Mouse (Mus musculus) midbrain, embryonic 16.5 days (tissue): Measurements from ENCODE around the gene Psmc3. TPM values are rescaled to one million over a fixed set of nuclear protein-coding genes. Genes with fewer than 3 reads are reported as not detected.

ENCODE experiments used
- ATAC-seq: fragments of 200-750 bp; cut with Nextera tagmentation; 2 replicates; pipeline ENCODE4 v1.8.0; 2017; ENCODE audit warnings: moderate TSS enrichment
- H3K27ac ChIP-seq: fragments of 300-500 bp; sonication (generic); 2 replicates; pipeline ENCODE4 v1.5.1; 2014; ENCODE audit warnings: mild to moderate bottlenecking, low read length, mixed read lengths
- H3K27me3 ChIP-seq: fragments of 300-500 bp; sonication (generic); 2 replicates; pipeline ENCODE4 v1.6.1; 2014; ENCODE audit warnings: low read depth, low read length, mixed read lengths; ENCODE audit not compliant: control insufficient read depth, insufficient read depth
- H3K36me3 ChIP-seq: fragments of 300-500 bp; sonication (generic); 2 replicates; pipeline ENCODE4 v1.6.1; 2014; ENCODE audit warnings: mild to moderate bottlenecking, low read length, moderate library complexity, mixed read lengths; ENCODE audit not compliant: control insufficient read depth, insufficient read depth
- H3K4me1 ChIP-seq: fragments of 300-500 bp; sonication (generic); 2 replicates; pipeline ENCODE4 v1.6.1; 2014; ENCODE audit warnings: mild to moderate bottlenecking, low read length, mixed read lengths; ENCODE audit not compliant: control insufficient read depth, insufficient read depth
- H3K4me2 ChIP-seq: fragments of 300-500 bp; sonication (generic); 2 replicates; pipeline ENCODE4 v1.6.1; 2014; ENCODE audit warnings: mild to moderate bottlenecking, low read length, mixed read lengths
- H3K4me3 ChIP-seq: fragments of 300-500 bp; sonication (generic); 2 replicates; pipeline ENCODE4 v1.5.1; 2014; ENCODE audit warnings: low read depth, mild to moderate bottlenecking, low read length, moderate library complexity, mixed read lengths
- H3K9ac ChIP-seq: fragments of 300-500 bp; sonication (generic); 2 replicates; pipeline ENCODE4 v1.6.1; 2014; ENCODE audit warnings: low read depth, low read length, mixed read lengths
- H3K9me3 ChIP-seq: fragments of 300-500 bp; sonication (generic); replicated peaks from 2 replicates; pipeline ENCODE4 v1.6.1; 2014; ENCODE audit warnings: mild to moderate bottlenecking, low read length, mixed read lengths; ENCODE audit not compliant: control insufficient read depth, poor library complexity, severe bottlenecking
- WGBS: fragments of 180-500 bp; shearing (Covaris S2); extraction: QIAGEN DNeasy Blood & Tissue Kit; methylation state at CpG from one replicate; pipeline ENCODE4 v1.1.7; 2014; 5-methylcytosine and 5-hydroxymethylcytosine counted together
- polyA plus RNA-seq: library from polyadenylated mRNA; unstranded; fragments of >200 nt; fragmentation: Nextera tagmentation; extraction: Ambion mirVana; gene quantifications from 2 replicates; pipeline ENCODE4 v1.2.1, GENCODE M21; 2015

Psmc3 gene
- polyA plus RNA-seq, 1 experiment from 2014 or later = 247 TPM

DNA sequence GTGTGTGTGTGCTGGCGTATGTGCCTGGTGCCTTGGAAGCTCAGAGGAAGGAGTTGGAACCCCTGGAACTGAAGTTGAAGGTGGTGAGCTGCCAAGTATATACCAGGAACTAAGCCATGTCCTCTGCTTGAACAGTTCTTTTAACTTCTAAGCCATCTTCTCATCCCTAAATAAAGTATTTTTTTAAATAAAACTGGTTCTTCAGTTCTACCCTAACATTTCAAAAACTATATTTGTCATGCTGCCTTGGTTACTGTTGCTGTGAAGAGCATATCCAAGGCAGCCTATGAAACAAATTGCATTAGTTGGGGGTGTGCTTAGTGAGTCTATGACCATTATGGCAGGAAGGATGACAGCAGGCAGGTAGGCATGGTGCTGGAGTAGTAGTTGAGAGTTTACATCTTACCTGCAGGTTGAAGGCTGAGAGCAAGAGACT, 28.7 kb upstream of the Psmc3 start:
- Histone ChIP-seq H3K36me3 (peaks cover under 1% of the 10 kb centered on the region), H3K9ac (no peak overlapping the region), H3K27me3 (no peaks in the 10 kb centered on the region), H3K4me3 (no peak overlapping the region), H3K27ac (no peak overlapping the region), H3K4me2 (no peak overlapping the region), H3K9me3 (no peaks in the 10 kb centered on the region), H3K4me1 (no peaks in the 10 kb centered on the region)
- no peak for ATAC-seq
- 80% methylated on average over 1 of the region's 1 CpGs for WGBS

DNA sequence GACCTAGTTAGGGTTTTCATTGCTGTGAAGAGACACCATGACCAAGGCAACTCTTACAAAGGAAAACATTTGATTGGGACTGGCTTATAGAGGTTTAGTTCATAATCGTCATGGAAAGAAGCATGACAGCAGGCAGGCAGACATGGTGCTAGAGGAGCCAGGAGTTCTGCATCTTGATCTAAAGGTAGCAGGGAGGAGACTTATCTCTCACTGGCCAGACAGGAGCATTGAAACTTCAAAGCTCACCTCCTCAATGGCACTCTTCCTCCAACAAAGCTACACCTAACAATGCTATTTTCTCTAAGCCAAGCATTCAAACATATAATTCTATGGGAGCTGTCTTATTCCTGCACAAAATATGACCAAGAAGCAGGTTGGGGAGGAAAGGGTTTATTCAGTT, 27.3 kb upstream of the Psmc3 start:
- no peak overlapping the region for H3K27ac ChIP-seq
- H3K4me3 ChIP-seq = no peak overlapping the region
- no peaks in the 10 kb centered on the region for H3K4me1 ChIP-seq
- H3K27me3 ChIP-seq = no peaks in the 10 kb centered on the region
- no peak overlapping the region for H3K9ac ChIP-seq
- H3K4me2 ChIP-seq = no peak overlapping the region
- WGBS = 96% methylated on average over 1 of the region's 1 CpGs
- no peaks in the 10 kb centered on the region for H3K36me3 ChIP-seq
- ATAC-seq = no peak
- no peaks in the 10 kb centered on the region for H3K9me3 ChIP-seq

DNA sequence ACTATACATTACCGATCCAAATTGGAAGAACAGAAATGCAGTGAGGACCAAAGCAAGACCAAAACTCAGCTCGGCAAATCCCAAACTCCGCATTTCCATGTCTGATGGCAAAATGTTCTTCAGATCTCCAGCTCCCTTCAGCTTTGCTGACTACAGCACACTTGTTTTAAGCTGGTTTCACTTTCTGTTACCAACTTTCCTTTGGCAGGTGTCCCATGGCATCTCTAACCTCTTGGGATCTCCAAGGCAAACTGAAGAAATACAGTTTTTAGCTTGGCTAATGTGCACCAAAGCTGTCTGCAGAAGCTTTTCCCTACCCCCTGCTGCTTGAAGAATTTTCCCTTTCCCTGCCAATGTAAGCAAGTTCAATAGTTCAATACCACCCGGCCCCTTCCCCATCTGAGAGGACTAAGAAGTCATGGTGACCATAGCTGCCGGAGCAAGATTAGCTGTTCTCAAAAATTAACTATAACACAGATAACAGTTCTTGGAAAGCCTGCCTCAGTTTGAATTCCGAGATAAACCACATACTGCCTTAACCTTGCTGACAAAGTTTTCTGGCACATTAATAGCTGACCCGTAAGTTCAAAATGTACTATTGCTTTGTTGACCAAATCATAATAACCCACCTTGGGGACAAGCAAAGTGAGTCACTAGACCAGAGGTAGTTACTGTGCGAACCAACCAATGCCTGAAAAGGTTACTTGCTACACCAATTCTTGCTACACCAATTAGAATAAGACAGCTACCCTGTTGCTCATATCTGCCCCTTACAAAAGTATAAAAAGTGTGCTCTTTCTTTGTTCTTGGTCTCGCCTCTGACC, 26.2 kb upstream of the Psmc3 start:
- Histone ChIP-seq H3K9ac (no peak overlapping the region), H3K4me1 (no peaks in the 10 kb centered on the region), H3K4me2 (no peak overlapping the region), H3K36me3 (no peaks in the 10 kb centered on the region), H3K27ac (no peak overlapping the region), H3K4me3 (no peak overlapping the region), H3K9me3 (no peaks in the 10 kb centered on the region), H3K27me3 (no peaks in the 10 kb centered on the region)
- ATAC-seq = no peak
- WGBS = 85% methylated on average over 9 of the region's 9 CpGs

DNA sequence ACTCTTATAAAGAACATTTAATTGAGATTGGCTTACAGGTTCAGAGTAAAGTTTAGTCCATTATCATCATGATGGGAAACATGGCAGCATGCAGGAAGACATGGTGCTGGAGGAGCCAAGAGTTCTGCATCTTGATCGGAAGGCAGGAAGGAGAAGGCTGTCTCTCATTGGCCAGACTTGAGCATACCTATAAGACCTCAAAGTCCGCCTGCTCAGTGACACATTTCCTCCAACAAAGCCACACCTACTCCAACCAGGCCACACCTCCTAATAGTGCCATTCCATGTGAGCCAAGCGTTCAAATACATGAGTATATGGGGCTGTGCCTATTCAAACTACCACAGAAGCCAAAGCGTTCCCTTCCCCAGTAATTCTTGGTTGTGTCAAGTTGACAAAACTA, 22.6 kb upstream of the Psmc3 start:
- Histone ChIP-seq H3K27ac (no peak overlapping the region), H3K9ac (no peak overlapping the region), H3K4me2 (no peak overlapping the region), H3K4me1 (no peaks in the 10 kb centered on the region), H3K36me3 (no peaks in the 10 kb centered on the region), H3K9me3 (no peaks in the 10 kb centered on the region), H3K4me3 (no peak overlapping the region), H3K27me3 (no peaks in the 10 kb centered on the region)
- 91% methylated on average over 4 of the region's 4 CpGs for WGBS
- ATAC-seq = no peak

DNA sequence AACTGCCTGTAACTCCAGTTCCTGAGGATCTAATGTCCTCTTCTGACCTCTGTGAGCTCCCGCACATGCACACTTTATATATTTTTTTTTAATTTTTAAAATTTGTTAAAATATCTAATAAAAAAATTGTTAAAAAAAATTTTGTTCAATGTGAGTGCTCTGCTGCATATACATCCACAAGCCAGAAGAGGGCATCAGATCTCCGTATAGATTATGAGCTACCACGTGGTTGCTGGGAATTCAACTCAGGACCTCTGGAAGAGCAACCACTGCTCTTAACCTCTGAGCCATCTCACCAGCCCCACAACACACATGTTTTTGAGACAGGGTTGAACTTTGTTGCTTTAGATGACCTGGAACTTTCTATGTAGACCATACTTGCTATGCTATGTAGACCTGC, 20.8 kb upstream of the Psmc3 start:
- WGBS = 21% methylated on average over 3 of the region's 3 CpGs

DNA sequence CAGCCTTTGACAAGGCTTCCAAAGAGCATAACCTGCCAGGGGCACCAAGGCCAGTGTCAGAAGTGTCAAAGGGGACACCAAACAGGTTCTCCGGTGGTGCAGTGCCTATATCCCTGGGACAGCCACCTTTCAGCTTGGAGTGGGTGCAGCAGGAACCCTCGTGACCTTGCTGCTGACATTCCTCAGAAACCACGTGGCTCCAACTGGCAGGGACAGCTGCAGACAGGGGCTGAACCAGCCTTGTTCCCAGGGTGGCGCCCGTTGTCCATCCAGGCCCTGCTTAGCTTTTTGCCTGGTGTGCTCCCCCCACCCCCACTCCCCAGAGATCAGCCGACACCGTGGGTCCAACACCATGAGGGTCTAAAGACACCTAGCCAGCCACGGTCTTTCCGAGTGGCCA, 18.4 kb upstream of the Psmc3 start, which contains the start of gene Rapsn:
Gene Rapsn (plus strand): TSS at position 236 of the 400 bp plus-strand sequence.
- H3K36me3 ChIP-seq = no peaks in the 10 kb centered on the region
- ATAC-seq = no peak
- no peak within 1 kb of the TSS for H3K27ac ChIP-seq
- no peaks in the 10 kb centered on the region for H3K9me3 ChIP-seq
- WGBS = 79% methylated on average over 9 of the region's 9 CpGs
- no peak within 1 kb of the TSS for H3K9ac ChIP-seq
- H3K4me3 ChIP-seq = no peak within 1 kb of the TSS
- no peaks in the 10 kb centered on the region for H3K4me1 ChIP-seq
- no peak within 1 kb of the TSS for H3K4me2 ChIP-seq
- H3K27me3 ChIP-seq = no peaks in the 10 kb centered on the region

More for the DNA sequence above, 20.8 kb upstream of the Psmc3 start:
- Histone ChIP-seq H3K36me3 (no peaks in the 10 kb centered on the region), H3K4me2 (no peak overlapping the region), H3K9ac (no peak overlapping the region), H3K9me3 (no peaks in the 10 kb centered on the region), H3K27me3 (no peaks in the 10 kb centered on the region), H3K27ac (no peak overlapping the region), H3K4me3 (no peak overlapping the region), H3K4me1 (no peaks in the 10 kb centered on the region)
- ATAC-seq = no peak

DNA sequence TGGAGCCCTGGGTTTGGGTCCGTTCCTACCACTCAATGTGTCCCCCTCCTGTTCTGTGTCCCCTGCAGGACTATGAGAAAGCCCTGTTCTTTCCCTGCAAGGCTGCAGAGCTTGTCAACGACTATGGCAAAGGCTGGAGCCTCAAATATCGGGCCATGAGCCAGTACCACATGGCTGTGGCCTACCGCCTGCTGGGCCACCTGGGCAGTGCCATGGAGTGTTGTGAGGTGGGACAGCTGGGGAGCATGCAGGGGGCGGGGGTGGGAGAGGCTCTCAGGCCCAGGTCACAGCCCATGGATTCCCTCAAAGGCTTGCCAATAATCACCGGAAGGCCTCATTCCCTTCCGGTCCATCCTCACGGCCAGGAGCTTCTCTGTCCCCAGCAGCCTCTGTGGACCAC, 12.0 kb upstream of the Psmc3 start:
- H3K4me3 ChIP-seq = no peak overlapping the region
- no peaks in the 10 kb centered on the region for H3K4me1 ChIP-seq
- H3K36me3 ChIP-seq = no peaks in the 10 kb centered on the region
- no peak overlapping the region for H3K27ac ChIP-seq
- 80% methylated on average over 8 of the region's 8 CpGs for WGBS
- no peaks in the 10 kb centered on the region for H3K27me3 ChIP-seq
- no peaks in the 10 kb centered on the region for H3K9me3 ChIP-seq
- H3K4me2 ChIP-seq = no peak overlapping the region
- no peak overlapping the region for H3K9ac ChIP-seq
- no peak for ATAC-seq

DNA sequence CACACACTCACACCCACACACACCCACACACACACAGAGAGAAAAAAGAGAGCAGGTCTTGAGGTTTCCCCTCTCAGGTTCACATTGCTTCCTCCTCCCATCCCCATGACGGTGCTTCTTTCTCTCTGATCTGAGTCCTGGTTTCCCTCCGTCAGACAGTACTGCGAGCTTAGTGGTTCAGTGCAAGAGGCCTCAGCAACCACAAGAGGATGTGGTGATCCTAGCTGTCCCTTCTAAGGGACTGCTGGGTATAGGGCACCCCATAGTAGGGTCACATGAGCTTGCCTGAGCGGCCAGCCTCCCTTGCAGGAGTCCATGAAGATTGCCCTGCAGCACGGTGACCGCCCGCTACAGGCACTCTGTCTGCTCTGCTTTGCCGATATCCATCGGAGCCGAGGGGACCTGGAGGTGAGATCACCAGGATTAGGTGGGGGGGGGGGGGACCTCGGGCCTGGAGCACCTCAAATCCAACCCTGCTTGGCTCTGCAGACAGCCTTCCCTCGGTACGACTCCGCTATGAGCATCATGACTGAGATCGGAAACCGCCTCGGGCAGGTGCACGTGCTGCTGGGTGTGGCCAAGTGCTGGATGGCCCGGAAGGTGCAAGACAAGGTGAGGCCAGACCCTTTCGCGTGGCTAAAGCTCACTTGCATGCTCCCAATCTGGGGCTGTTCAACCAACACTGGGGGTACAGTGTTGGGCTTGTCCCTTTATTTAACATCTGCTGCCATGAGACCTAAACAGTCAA, 11.0 kb upstream of the Psmc3 start:
- no peaks in the 10 kb centered on the region for H3K9me3 ChIP-seq
- WGBS = 74% methylated on average over 21 of the region's 21 CpGs
- H3K4me2 ChIP-seq = no peak overlapping the region
- H3K4me1 ChIP-seq = no peaks in the 10 kb centered on the region
- H3K27me3 ChIP-seq = no peaks in the 10 kb centered on the region
- no peak for ATAC-seq
- H3K4me3 ChIP-seq = no peak overlapping the region
- no peak overlapping the region for H3K9ac ChIP-seq
- no peaks in the 10 kb centered on the region for H3K36me3 ChIP-seq
- no peak overlapping the region for H3K27ac ChIP-seq

DNA sequence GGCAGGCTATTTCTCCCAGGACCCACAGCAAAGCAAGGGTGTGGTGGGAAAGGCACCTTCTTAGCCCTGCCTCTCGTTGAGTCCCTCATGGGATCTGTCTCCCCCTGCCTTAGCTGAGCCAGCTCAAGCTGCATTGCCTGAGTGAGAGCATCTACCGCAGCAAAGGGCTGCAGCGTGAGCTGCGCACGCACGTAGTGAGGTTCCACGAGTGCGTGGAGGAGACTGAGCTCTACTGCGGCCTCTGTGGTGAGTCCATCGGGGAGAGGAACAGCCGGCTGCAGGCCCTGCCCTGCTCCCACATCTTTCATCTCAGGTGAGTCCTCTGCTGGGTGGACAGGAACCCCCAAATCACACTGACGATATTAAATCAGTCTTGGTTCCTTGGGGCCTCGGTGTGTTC, 9.1 kb upstream of the Psmc3 start:
- H3K27me3 ChIP-seq = no peaks in the 10 kb centered on the region
- WGBS = 82% methylated on average over 13 of the region's 13 CpGs
- H3K36me3 ChIP-seq = no peaks in the 10 kb centered on the region
- no peak for ATAC-seq
- no peaks in the 10 kb centered on the region for H3K9me3 ChIP-seq
- H3K4me2 ChIP-seq = no peak overlapping the region
- H3K9ac ChIP-seq = no peak overlapping the region
- H3K4me3 ChIP-seq = no peak overlapping the region
- H3K27ac ChIP-seq = no peak overlapping the region
- H3K4me1 ChIP-seq = no peaks in the 10 kb centered on the region
